17 mouse cellular contexts compared by ENCODE assay signal in the genomic region with DNA sequence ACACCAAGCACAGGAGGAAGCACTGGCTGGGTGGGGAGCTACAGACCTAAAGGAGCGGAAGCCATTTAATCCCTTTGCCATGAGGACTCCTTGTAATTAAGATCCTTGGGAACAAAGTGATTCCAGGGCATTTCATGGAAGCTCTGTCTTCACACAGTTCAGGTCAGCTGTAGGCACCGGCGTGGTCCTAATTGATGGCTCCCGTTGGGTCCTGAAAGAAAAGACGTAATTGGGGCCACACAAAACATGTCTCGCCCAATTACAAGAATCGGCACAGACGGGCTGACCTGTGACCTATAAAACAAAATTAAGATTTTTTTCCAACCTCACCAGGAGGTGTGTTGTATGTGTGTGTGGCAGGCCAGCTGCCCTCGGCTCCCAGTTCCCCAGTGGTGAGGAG.
"Had no signal": no experiment of that assay in that cellular context is flagged by ENCODE, and none has a peak within 500 bp of the region (broad histone marks: within the 10 kb centered on the region; RNA-seq: fewer than 3 reads in every experiment).

No protein-coding gene starts in this region.

- H3K9ac ChIP-seq: liver, embryonic 13.5 days; liver, embryonic 15.5 days; liver, postnatal 0 days; lung, embryonic 15.5 days; midbrain, embryonic 13.5 days; midbrain, embryonic 15.5 days; neural tube, embryonic 13.5 days; stomach, embryonic 15.5 days had no signal

- H3K4me3 ChIP-seq: liver, embryonic 13.5 days; liver, embryonic 15.5 days; lung, embryonic 15.5 days; midbrain, embryonic 10.5 days; midbrain, embryonic 13.5 days; midbrain, embryonic 15.5 days; myocyte; neural tube, embryonic 13.5 days; stomach, embryonic 15.5 days had no signal

- DNase-seq: liver, embryonic 13.5 days; liver, postnatal 0 days; lung, adult 2 months; lung, postnatal 4 days; right cerebral cortex, postnatal 14 days; thymus, adult 2 months; thymus, postnatal 25 days; thymus, postnatal 4 days had no signal

- H3K4me2 ChIP-seq: liver, embryonic 13.5 days; liver, embryonic 15.5 days; lung, embryonic 15.5 days; midbrain, embryonic 13.5 days; midbrain, embryonic 15.5 days; neural tube, embryonic 13.5 days had no signal

- H3K27ac ChIP-seq: liver, embryonic 13.5 days; liver, embryonic 15.5 days; midbrain, embryonic 10.5 days; midbrain, embryonic 13.5 days; midbrain, embryonic 15.5 days; neural tube, embryonic 13.5 days had no signal

- ATAC-seq: liver, postnatal 0 days; lung, postnatal 0 days; midbrain, embryonic 15.5 days had no signal

- H3K36me3 ChIP-seq: liver, embryonic 13.5 days; liver, embryonic 15.5 days; lung, embryonic 15.5 days; midbrain, embryonic 10.5 days; midbrain, embryonic 13.5 days; midbrain, embryonic 15.5 days; neural tube, embryonic 13.5 days; stomach, embryonic 15.5 days had no signal

- H3K9me3 ChIP-seq: liver, embryonic 13.5 days; liver, embryonic 15.5 days; lung, embryonic 15.5 days; midbrain, embryonic 10.5 days; midbrain, embryonic 13.5 days; midbrain, embryonic 15.5 days; neural tube, embryonic 13.5 days; stomach, embryonic 15.5 days had no signal

- H3K4me1 ChIP-seq: liver, embryonic 13.5 days; liver, embryonic 15.5 days; midbrain, embryonic 13.5 days; midbrain, embryonic 15.5 days; neural tube, embryonic 13.5 days had no signal

- H3K27me3 ChIP-seq: liver, embryonic 13.5 days; liver, embryonic 15.5 days; lung, embryonic 15.5 days; midbrain, embryonic 15.5 days; stomach, embryonic 15.5 days had no signal
